Mouse (Mus musculus) kidney, adult 18-20 months (tissue): ENCODE data around the gene Ankrd24.

Experiments
- DNase-seq: peaks from one replicate; pipeline ENCODE4 v3.0.0; 2021

The Ankrd24 gene

DNA sequence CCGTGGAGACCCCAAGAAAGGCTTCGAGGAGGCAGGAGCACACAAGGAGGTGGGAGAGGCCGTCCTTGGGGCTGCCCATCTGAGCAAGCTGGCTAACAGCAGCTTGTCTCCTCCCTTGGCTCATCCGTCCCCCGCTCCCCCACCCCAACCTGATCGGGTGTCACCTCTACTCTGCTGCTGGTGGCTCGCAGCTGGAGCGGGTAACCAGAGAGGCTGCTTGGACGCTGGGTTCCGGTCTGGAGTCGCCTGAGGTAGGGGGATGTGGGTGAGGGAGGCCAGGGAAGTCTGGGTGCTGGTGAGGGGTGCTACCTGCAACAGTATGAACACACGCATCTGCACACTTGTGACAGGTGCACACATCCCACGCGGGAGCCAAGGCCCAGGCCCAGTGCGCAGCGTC lies at the start of gene Ankrd24:
Ankrd24 (plus strand) TSS at position 151 of the 400 bp plus-strand sequence.
- no peak for DNase-seq

DNA sequence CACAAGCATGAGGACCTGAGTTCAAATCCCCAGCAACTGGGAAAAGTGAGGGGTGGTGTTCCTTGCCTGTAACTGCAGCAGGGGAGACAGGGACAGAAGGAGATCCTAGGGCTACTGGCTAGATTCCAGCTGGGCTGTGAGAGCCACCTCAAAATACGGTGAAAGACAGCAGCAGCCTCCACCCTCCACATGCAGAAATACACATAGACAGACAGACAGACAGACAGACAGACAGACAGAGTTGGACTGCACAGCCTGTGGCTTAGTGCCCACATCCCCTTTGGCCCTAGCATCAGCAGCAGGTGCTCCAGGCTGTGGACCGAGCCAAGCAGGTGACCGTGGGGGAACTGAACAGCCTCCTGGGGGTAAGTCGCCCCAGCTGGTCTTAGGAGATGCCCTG lies 48.4 kb upstream of the Ankrd24 start:
- no peak for DNase-seq

DNA sequence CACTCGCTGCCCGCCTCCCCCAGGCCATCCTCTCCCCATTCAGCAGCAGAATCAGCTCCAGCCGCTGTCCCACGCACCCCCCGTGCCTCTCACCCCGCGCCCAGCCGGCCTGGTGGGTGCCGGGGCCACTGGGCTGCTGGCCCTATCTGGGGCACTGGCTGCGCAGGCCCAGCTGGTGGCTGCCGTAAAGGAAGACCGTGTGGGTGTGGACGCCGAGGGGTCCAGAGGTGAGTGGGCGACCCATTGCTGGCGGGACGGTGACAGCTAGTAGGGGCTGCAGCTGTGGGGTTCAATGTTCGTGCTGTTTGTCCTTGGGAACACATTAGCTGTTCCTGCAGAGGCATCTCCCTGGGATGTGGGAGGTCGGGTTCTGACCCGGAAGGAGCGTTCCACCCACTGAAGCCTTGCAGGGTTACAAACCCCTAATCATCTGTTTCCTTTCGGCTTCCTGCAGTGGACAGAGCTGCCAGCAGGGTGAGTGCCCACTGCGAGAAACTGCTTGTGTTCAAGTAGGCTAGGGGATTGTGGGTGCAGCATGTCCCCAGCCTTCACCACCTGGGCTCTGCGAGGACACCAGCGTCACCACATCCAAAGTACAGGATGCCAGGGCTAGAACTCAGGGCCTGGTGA lies 47.8 kb upstream of the Ankrd24 start:
- no peak for DNase-seq

DNA sequence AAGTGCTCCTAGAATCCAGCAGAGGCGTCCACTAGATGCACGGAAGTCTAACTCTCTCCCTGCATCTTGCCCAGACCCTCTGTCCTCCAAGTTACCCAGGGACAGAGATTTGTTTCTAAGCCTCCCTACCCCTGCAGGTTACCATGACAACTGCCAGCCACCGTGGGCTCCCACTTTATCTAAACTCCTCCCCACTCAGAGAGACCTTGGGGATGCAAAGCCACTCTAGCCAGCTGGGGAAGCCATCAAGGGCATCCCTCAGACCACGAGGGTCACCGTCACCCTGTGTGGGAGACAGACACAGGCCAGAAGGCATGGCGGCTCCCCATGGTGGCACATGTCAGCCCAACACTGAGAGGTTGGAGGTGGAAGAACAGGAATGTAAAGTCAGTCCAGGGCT lies 45.0 kb upstream of the Ankrd24 start:
- no peak for DNase-seq

DNA sequence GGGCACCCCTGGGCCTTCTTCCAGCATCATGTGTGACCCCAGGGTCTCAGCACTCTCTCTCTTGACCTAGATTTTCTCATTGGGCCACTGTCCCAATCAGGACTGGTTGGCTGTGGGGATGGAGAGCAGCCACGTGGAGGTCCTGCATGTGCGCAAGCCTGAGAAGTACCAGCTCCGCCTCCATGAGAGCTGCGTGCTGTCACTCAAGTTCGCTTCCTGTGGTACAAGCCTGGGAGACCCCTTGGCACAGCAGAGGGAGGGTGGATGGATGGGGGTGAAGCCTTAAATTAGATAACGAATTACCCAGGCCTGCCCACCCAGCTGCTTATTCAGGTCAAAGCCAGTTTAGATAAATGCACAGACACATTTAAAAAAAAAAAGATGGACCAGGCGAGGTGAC lies 39.6 kb upstream of the Ankrd24 start:
- DNase-seq: no peak

DNA sequence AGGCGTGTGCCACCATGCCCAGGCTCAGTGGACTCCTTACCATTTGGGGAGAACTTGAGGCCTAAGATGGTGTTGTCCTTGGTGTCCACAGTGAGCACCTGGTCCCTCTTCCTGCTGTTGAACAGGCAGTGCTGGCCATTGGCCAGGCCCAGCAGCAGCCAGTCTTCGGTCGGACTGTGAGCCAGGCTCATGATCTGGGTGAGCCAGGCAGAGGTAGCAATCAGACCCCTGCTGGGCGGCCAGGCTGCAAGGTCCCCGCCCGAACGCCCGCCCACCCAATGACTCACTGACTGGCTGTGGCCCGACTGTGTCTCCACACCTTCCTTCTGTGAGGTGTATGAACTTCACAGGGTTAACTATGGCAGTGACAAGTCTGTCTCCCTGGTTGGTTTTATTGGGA lies 36.5 kb upstream of the Ankrd24 start:
- DNase-seq: no peak

DNA sequence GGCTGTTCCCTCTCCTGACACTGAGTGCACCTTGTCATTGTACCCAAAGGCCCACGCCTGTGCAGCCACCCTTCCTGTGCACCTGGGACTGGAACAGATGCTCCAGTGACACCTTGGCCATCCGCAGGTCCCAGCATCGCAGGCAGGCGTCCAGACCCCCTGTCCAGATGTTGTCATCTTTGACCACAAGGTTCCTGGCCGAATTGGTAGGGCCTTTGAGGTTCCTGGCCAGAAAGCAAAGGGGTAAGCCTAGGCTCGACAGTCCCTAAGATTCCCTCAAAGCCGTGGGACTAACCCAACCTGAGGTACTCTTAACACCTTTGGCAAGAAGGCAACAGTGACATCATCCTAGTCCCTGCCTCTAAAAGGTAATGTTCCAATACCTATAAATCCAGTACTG lies 35.7 kb upstream of the Ankrd24 start:
- DNase-seq: no peak

DNA sequence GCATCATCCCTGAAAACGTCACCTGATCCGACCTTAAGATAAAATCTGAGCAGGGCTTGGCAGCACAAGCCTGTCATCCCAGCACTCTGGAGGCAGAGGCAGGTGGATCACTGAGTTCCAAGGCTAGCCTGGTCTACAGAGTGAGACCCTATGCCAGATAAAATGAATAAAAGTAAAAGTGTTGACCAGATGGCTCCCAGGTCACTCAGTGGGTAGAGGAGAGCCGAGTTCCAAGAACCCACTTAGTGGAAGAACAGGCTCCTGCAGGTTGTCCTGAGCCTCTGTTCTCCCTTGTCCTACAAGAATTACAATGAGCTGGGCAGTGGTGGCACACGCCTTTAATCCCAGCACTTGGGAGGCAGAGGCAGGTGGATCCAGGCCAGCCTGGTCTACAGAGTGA lies 35.1 kb upstream of the Ankrd24 start:
- no peak for DNase-seq

DNA sequence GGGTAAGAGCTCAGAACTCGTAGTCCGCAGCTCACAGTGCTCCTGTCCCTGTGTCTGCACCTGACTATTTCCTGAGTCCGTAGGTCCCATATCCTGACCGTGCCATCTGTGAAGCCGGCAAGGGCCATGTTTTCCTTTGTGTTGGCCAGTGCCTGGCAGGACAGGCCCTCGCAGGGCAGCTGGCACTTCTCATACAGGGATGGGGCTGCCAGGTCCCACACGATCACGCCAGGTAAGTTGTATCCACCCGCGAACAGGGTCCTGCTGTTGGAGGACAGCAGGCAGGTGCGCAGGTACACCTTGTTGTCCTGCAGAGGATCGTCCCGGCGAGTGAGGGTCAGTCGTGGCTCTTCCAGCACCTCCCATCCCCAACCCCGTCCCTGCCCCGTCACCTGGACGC lies 34.4 kb upstream of the Ankrd24 start:
- DNase-seq: no peak

DNA sequence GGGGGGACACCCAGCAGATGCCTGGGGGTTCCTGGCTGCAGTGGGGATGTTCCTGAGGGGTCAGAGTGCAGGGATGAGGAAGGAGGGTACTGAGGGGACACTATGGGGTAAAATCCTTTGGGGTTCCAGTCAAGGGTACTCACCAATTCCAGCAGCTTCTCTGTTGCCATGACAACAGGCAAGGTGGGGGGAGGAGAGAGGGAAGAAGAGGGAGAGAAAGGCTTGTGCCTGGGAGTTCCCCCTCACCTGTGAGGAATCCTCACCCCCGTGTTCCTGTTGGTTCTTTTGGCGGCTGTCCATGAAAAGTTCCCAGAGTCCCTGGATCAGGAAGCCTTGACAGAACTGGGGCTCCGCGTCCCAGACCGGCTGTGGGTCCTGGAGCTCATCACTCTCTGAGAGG lies 32.7 kb upstream of the Ankrd24 start:
- no peak for DNase-seq

DNA sequence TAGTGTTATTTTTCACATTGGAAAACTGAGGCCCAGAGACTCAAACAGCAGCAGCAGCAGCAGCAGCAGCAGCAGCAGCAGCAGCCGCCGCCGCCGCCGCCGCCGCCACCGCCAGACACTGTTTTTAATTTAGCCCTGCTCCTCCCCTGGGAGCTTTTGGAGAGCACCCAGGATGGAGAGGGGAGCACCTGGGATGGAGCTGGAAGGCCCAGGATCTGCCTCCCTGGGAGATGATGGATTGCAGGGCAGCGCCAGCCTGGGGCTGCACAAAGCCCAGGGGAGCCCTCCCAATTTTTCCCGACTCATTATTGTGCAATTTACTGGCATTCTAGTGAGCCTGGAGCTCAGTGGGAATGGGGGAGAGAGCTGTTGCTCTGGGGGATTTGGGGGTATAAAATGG lies 31.7 kb upstream of the Ankrd24 start:
- no peak for DNase-seq

DNA sequence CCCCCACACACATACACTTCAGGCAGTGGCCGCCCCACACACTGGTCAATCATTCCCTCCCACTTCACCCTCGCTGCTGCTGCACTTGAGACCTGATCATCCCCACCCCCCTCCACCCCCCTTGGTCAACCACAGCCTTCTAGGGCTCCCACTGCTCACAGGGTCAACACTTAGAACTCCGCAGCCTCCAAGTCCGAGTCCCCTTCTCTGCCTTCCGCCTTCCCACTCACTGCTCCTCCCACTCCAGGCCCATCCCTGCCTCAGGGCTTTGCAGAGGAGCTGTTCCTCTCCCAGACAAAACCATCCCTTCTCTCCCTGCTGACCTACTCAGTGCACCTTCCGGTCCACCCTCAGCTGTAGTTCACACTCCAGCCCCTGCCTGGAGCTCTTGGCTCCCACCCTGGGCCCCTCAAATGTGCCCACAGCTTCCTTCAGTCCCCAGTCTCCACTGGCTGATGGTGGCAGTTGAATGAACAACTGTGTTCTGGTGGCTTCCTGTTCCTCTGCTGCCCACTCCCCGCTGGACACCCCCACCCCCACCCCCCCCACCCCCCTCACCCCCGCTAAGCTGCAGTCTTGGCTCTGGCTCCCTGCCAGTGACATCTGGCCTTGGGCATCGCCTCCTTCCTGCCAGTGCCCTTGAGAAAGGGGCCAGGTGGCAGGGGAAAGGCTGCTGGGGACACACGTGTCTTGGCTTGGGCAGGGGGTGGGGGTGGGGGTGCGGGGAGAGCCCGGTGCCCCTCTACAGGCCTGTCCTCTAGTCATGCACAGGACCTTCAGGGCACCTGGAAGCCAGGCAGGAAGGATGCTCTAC lies 31.0 kb upstream of the Ankrd24 start:
- no peak for DNase-seq

DNA sequence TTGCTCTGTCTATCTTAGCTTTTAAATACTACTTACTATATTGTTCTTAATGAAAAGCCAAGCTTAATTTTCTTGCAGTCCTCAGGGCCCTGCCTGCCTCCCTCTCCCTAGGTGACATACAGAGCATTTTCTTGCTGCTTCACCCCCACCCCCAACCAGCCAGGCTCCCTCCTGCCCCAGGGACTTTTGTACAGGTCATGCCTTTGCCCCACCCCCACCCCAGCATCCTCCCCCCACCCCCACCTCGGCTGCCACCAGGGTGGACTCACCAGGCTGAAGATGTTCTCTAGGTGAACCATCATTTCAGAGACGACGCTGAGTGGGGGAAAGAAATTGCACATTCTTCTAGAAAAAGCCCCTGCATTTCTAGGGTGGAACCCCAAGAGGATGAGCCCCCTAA lies 30.0 kb upstream of the Ankrd24 start:
- no peak for DNase-seq

DNA sequence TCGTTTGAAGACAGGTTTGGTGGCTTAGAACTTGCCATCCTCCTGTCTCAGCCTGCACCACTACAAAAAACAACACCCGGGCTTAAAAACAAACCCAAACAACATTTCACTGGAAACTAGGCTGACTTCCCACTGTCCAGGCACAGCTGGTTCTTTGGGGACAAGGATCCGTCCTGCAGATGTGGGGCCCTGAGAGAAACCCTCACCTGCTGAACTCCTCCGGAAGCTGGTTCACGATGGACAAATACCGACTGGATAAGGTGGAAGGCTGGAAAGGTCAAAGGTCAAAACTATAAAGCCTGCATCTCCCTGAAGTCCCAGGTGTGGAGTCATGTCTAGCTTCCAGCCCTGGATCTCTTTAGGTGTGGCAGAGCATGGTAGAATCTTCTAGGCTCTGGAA lies 29.5 kb upstream of the Ankrd24 start:
- no peak for DNase-seq

DNA sequence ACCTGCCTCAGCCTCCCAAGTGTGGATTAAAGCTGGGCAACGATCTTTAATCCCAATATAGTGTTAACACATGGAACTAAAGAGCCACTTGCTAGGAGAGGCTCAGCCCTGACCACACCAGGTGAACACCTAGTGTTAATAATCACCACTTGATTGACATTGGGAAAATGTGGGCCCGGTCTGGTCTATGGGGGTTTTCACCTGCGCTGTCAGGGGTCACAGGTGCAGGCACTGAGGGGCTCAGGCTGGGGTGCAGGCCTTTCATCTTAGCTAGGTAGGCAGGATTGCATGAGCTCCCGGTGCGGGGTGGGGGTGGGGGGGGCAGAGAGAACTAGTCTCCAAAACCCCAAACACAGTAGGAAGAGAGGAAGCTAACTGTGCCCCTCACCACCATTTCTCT lies 28.7 kb upstream of the Ankrd24 start:
- DNase-seq: no peak

DNA sequence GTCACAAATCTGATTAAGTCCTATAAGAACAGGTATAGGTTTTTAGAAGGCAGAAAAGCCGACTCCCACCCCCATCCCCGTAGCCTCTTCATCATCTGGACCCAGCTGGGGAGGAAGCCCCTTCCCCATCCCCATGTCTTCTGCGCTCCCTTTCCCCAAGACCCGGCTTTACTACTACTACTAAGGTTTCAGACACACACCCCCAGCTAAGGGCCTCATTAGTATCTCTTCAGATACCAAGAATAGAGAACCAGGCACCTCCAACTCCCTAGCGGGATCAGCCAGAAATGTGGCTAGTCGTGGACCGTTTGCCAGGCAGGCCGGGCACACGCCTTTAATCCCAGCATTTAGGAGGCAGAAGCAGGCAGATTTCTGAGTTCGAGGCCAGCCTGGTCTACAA lies 28.2 kb upstream of the Ankrd24 start:
- DNase-seq: no peak

DNA sequence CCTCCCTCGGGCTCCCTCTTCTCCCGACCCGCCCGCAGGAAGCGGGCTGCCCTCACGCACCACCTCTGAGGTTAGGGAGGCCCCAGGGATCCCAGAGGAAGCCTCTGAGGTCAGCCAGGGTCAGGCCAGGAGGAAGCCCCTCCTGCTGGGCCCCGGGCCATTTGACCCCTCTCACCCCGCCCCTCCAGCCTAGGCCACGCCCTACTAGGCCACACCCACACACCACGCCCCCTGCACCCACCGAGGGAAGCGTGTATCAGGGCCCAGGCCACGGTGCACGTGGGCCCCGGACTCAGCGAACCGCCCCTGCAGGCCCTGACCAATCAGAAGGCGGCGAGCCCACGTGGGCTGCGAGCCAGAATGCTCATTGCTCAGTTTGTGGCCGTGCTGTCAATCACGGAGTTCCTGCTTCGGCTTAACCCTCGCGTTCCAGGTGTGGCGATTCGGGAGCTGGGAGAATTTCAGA lies 27.6 kb upstream of the Ankrd24 start, which contains the start of gene Tle6:
Tle6 (minus strand) TSS at position 336 of the 466 bp plus-strand sequence.
- DNase-seq: peak; percentile 95

DNA sequence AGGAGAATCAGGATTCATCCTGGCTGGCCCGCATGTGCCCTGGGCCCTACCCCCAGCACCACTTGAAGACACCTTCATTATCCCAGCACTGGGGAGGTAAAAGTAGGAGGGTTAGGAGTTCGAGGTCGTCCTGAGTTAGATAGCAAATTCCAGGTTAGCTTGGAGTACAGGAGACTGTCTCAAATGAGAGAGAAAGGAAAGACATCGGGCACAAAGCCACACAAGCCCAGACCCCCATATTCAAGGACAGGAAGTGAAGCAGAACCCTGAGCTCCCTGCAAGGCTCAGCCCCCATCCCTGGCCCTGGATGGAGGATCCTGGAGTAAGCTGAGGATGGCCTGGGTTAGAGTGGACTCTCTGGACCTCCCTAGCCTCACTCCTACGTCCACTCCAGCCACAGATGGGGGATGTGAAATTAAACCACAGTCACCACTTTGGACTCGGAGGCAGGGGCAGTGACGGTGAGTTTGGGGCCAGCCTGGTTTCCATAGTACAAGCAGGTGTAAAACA lies 26.9 kb upstream of the Ankrd24 start:
- no peak for DNase-seq

DNA sequence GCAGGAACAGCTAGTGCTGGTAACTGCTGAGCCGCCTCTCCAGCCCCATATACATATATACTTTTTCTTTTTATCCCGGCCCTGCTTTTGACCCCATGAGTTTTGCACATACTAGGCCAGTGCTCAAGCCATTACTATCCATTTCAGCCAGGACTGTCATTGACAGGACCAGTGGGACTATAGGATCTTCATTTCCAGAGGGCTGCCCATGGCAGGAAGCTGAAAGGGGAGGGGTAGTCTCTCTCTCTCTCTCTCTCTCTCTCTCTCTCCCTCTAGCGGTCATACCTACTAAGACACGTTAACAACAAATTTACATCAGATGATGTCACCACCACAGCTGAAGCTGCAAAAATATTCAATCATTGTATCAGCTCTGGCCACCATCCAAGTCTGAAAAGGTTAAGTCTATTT lies 25.6 kb upstream of the Ankrd24 start:
- DNase-seq: peak; percentile 34

DNA sequence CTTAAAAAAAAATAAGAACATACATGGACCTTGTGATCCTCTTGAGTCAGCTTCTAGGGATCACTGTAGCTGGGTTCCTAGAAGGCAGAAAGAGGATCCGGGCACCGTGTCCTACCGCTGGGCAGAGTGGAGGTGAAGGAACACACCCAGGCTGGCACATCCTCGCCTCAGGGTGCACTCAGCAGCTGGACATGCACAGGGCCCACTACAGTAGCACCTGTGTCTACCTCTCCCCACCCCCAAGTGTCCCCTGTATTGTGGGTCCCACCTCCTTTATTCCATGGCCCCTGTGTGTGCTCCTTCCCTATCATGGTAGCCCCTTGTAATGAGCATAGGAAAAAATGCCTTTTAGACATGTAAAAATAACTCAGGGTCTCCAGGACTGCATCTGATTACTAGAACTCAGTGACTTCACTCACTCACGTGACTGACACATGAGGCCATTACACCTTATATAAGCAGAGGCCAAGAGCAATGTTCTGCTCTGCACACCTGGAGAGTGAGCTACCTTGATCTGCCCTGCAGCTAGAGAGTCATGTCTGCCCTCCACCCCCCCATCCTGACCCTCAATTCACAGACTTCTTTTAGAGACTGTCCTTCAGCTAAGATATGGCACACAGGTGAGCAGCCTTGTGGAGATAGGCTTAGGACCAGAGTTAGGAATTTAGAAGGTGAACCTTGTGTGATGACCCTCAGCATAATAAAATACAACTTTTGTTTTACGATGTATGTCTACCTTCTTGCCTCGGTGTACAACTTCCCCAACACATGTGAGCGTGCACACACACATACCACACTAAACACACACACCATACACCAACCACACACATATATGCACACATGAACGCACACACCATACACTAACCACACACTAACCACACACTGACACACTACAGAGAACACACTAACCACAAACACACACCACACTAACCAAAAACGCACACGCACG lies 24.0 kb upstream of the Ankrd24 start:
- no peak for DNase-seq

DNA sequence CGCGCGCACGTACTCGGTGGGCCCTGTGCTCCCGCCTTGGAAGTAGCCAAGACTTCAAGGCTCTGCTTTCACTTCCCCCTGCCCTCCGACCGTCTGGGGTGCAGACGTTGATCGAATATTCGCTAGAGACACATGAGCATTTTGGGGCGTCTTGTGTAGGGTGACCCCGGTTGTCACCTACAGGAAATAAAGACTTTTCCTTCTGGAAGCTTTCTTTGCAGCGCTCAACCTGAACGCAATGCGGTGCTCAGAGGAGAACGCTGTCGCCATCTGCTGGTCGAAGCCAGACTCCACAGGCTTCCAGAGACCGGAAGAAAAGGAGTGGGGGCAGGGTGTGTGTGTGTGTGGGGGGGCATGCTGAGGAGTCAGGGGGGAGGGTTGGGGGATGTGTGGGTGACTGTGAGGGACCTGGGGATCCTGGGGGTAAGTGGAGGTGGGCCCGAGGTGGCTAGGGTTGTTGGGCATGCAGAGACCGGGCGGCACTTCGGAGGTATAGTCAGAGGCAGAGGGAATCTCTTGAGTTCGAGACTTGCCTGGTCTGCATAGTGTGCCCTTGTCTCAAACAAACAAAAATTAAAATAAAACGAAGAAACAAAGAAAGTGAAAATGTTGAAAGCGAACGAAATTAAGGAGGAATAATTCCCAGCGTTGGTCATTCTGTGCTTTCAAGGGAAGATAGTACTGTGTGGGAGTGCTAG lies 23.2 kb upstream of the Ankrd24 start:
- peak; percentile 85 for DNase-seq

DNA sequence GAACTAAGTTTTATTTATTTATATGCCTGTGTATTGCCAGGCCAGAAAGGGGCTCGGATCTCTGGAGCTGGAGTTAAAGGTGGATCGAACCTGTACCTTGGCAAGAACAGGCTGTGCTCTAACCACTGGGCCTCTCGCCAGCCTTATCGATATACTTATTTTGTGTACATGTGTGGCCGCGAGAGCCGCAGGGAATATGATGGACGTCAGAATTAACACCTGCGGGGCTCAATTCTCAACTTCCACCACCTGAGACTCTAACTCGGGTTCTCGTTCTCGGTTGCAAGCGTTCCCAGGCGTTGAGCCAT lies 22.7 kb upstream of the Ankrd24 start:
- DNase-seq: no peak
